Mouse (Mus musculus) liver, embryonic 14.5 days (tissue): Measurements from ENCODE around the gene Cpn1. TPM values are rescaled to one million over a fixed set of nuclear protein-coding genes. Genes with fewer than 3 reads are reported as not detected.
A peak's percentile ranks its signal among the peaks of the same experiment; 100 is the strongest.

Source experiments
- ATAC-seq: fragments of 200-750 bp; cut with Nextera tagmentation; 2 replicates; pipeline ENCODE4 v1.8.0; 2017; ENCODE audit warnings: moderate number of reproducible peaks, mild to moderate bottlenecking, moderate library complexity; ENCODE audit not compliant: insufficient read depth
- DNase-seq, 3 experiments: peaks; one replicate each; pipeline ENCODE4 v3.0.0-alpha.2; 2012 to 2013; ENCODE audit warnings: low read depth in 3 of 3, low spot score in 3 of 3
- H3K27ac ChIP-seq: fragments of 300-500 bp; sonication (generic); 2 replicates; pipeline ENCODE4 v1.5.1; 2014; ENCODE audit warnings: moderate library complexity, mild to moderate bottlenecking, control low read depth, inconsistent platforms
- H3K27me3 ChIP-seq: fragments of 300-500 bp; sonication (generic); 2 replicates; pipeline ENCODE4 v1.6.1; 2014; ENCODE audit warnings: mild to moderate bottlenecking, low read length, moderate library complexity; ENCODE audit not compliant: control insufficient read depth, insufficient read depth
- H3K36me3 ChIP-seq: fragments of 300-500 bp; sonication (generic); replicated peaks from 2 replicates; pipeline ENCODE4 v1.6.1; 2014; ENCODE audit warnings: low read depth; ENCODE audit not compliant: control insufficient read depth, insufficient read depth
- H3K4me1 ChIP-seq, 2 experiments: fragments of 200-500 bp in 1 of 2; fragments of 300-500 bp in 1 of 2; sonication (generic) in 1 of 2; replicated peaks; 2 replicates each; pipeline ENCODE4 v1.6.1; 2012 to 2014; ENCODE audit warnings: antibody characterized with exemption in 1 of 2, inconsistent platforms in 1 of 2, low read length in 1 of 2; ENCODE audit not compliant: control insufficient read depth in 2 of 2, insufficient read depth in 2 of 2
- H3K4me2 ChIP-seq: fragments of 300-500 bp; sonication (generic); 2 replicates; pipeline ENCODE4 v1.6.1; 2014; ENCODE audit warnings: low read depth, mild to moderate bottlenecking, control low read depth, moderate library complexity
- H3K4me3 ChIP-seq, 2 experiments: fragments of 200-500 bp in 1 of 2; fragments of 300-500 bp in 1 of 2; sonication (generic) in 1 of 2; 2 replicates each; pipeline ENCODE4 v1.5.1; 2012 to 2014; ENCODE audit warnings: low read depth in 2 of 2, low read length in 2 of 2, mild to moderate bottlenecking in 2 of 2, control low read depth in 1 of 2, inconsistent platforms in 1 of 2, moderate library complexity in 1 of 2; ENCODE audit not compliant: insufficient read depth in 1 of 2
- H3K9ac ChIP-seq: fragments of 300-500 bp; sonication (generic); replicated peaks from 2 replicates; pipeline ENCODE4 v1.6.1; 2014; ENCODE audit warnings: mild to moderate bottlenecking, control low read depth, moderate library complexity
- H3K9me3 ChIP-seq: fragments of 300-500 bp; sonication (generic); 2 replicates; pipeline ENCODE4 v1.6.1; 2016; ENCODE audit warnings: low read length, mixed read lengths; ENCODE audit not compliant: control insufficient read depth
- CTCF ChIP-seq: IDR thresholded peaks from 2 replicates; pipeline ENCODE4 v1.5.1; 2016; ENCODE audit warnings: antibody characterized with exemption, low read depth, control low read depth
- EP300 ChIP-seq: IDR thresholded peaks from 2 replicates; pipeline ENCODE4 v1.6.1; 2016; ENCODE audit warnings: antibody characterized with exemption, low read depth
- WGBS: fragments of 180-500 bp; shearing (Covaris S2); extraction: QIAGEN DNeasy Blood & Tissue Kit; methylation state at CpG from one replicate; pipeline ENCODE4 v1.1.7; 2014; ENCODE audit not compliant: insufficient replicate concordance; 5-methylcytosine and 5-hydroxymethylcytosine counted together
- polyA plus RNA-seq, 2 experiments: library from polyadenylated mRNA; depleted of rRNA in 1 of 2; stranded (reverse) in 1 of 2; unstranded in 1 of 2; fragments of >200 nt; fragmentation: Nextera tagmentation in 1 of 2; extraction: Ambion mirVana in 1 of 2; gene quantifications; 2 replicates each; pipeline versions ENCODE4 v1.2.1 to v1.2.3; 2012 to 2014

The Cpn1 gene
- polyA plus RNA-seq, 2 experiments = 43.9 to 49.5 TPM

DNA sequence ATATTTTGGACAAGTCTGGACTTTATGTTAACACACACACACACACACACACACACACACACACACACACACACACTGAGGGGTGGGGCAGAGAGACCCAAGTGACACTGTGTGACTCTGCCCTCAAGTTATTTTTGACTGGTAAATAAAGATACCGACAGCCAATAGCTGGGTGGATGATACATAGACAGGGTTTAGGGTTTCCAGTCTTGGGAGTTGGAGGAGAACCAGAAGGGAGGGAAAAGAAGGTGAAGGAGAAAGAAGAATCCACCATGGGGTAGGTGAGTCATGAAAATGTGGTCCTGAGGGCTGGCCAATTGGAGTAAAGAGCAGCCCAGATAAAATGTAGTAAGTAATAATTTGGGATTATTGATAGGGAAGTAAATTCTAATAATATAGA lies 13.7 kb upstream of the Cpn1 start:
- Histone ChIP-seq H3K9ac (no peak overlapping the region), H3K27ac (no peak overlapping the region), H3K4me1 (peaks cover 0 to 2% of the 10 kb centered on the region in 2 experiments; a peak in 2 of 4 replicates), H3K4me2 (no peak overlapping the region), H3K4me3 (no peak overlapping the region), H3K27me3 (no peaks in the 10 kb centered on the region), H3K9me3 (no peaks in the 10 kb centered on the region), H3K36me3 (no peaks in the 10 kb centered on the region)
- DNase-seq (no peak), ATAC-seq (0 out of 2 replicates have a peak, but pooled peaks have one; percentile 23)
- 58% methylated on average over 1 of the region's 1 CpGs for whole genome bisulfite sequencing
- TF ChIP-seq EP300 (no peak), CTCF (no peak)

- Histone ChIP-seq H3K27ac (no peak overlapping the region), H3K9me3 (no peaks in the 10 kb centered on the region), H3K4me2 (no peak overlapping the region), H3K4me1 (peaks cover 0 to 4% of the 10 kb centered on the region in 2 experiments; a peak in 2 of 4 replicates), H3K36me3 (no peaks in the 10 kb centered on the region), H3K27me3 (no peaks in the 10 kb centered on the region), H3K4me3 (no peak overlapping the region), H3K9ac (no peak overlapping the region)
- ATAC-seq = peak; percentile 62
- WGBS = 56% methylated on average over 11 of the region's 11 CpGs
- TF ChIP-seq CTCF (no peak), EP300 (no peak)
- peak; percentile 12 to 26 (median 26) for DNase-seq
Observed at GRCm38 (mm10) chr19:43998802-43999527, 12.6 kb upstream of the Cpn1 start.

DNA sequence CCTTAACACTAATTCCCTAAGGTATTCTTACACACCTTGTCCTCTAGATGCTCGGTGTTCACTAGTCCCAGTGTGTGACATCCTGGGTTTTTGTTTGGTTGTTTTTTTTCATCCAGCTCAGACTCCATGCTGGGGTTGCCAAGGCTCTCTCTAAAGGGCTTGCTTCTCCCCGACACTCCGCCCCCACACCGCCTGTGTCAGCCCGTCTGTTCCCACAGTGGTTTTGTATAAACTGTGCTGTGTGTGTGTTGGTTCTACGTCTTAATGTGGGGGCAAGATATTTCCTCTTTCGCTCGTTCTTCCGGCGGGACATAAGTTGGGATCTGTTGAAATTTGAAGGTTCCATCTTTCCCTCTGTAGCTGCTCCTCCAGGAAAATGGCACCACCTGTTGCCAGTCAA lies 11.7 kb upstream of the Cpn1 start:
- DNase-seq = no peak
- H3K9ac ChIP-seq = no peak overlapping the region
- no peaks in the 10 kb centered on the region for H3K27me3 ChIP-seq
- no peak overlapping the region for H3K27ac ChIP-seq
- WGBS = 68% methylated on average over 10 of the region's 10 CpGs
- no peak overlapping the region for H3K4me3 ChIP-seq
- ATAC-seq = no peak
- peaks cover 0 to 4% of the 10 kb centered on the region in 2 experiments; a peak in 2 of 4 replicates for H3K4me1 ChIP-seq
- no peaks in the 10 kb centered on the region for H3K9me3 ChIP-seq
- no peaks in the 10 kb centered on the region for H3K36me3 ChIP-seq
- TF ChIP-seq EP300 (no peak), CTCF (no peak)
- H3K4me2 ChIP-seq = no peak overlapping the region

DNA sequence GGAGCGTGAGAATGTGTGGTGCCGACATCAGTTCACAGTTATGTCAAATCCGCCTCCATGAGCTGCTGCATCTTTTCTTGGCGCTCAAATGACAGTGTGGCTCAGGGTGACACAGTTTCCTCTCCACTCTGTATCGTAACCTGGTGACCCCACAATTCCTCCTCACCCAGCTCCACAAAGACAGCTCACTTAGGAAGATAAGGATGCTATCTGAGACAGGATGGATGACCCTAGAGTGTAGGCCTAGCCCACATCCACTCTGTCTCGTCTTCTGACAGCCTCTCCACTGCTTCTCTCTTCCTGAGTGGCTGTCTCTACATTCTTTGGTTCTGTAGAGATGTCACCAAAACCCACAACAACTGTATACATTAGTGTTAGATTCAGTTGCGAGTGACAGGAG lies 9.1 kb upstream of the Cpn1 start:
- H3K9me3 ChIP-seq = no peaks in the 10 kb centered on the region
- H3K9ac ChIP-seq = no peak overlapping the region
- TF ChIP-seq CTCF = no peak
- TF ChIP-seq EP300 = no peak
- H3K4me3 ChIP-seq = no peak overlapping the region
- no peak overlapping the region for H3K4me2 ChIP-seq
- no peak overlapping the region for H3K27ac ChIP-seq
- H3K36me3 ChIP-seq = no peaks in the 10 kb centered on the region
- no peaks in the 10 kb centered on the region for H3K27me3 ChIP-seq
- ATAC-seq = no peak
- WGBS = 54% methylated on average over 7 of the region's 7 CpGs
- no peak for DNase-seq
- peaks cover 0 to 4% of the 10 kb centered on the region in 2 experiments; a peak in 2 of 4 replicates for H3K4me1 ChIP-seq

GRCm38 (mm10) chr19:43992464-43992863 lies 6.1 kb upstream of the Cpn1 start:
- no peak for TF ChIP-seq EP300
- TF ChIP-seq CTCF = no peak
- ATAC-seq (no peak), DNase-seq (no peak)
- WGBS = 47% methylated on average over 4 of the region's 4 CpGs
- no peak overlapping the region for H3K27ac ChIP-seq
- H3K9ac ChIP-seq = no peak overlapping the region
- H3K4me2 ChIP-seq = no peak overlapping the region
- peaks cover 0 to 4% of the 10 kb centered on the region in 2 experiments; a peak in 2 of 4 replicates for H3K4me1 ChIP-seq
- no peaks in the 10 kb centered on the region for H3K27me3 ChIP-seq
- H3K4me3 ChIP-seq = no peak overlapping the region
- no peaks in the 10 kb centered on the region for H3K36me3 ChIP-seq
- H3K9me3 ChIP-seq = no peaks in the 10 kb centered on the region
